Mouse (Mus musculus): ENCODE results near the gene Anapc1. TPM values are rescaled to one million over a fixed set of nuclear protein-coding genes. Genes with fewer than 3 reads are reported as not detected.

Anapc1 gene
- total RNA-seq, 1 experiment = 93.3 TPM

DNA sequence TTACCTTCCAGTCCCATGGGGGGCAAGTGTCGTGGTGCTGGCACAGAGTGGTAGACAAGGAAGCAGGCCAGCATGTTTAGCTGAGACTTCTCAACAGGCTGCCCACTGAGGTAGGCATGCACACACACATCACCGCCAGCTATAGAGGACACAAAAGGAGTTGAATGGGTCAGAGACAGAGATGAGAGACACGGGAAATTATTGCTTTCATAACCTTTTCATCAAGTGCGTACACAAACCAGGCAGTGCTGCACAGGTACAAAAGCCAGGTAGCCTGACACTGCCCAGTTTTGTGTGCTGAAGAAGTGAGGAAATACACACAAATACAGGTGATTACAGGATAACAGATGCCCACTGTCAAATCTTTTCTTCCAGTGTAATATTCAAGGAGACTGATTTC lies 71.8 kb downstream of the Anapc1 start:
- H3K36me3 ChIP-seq (ENCODE audit: control insufficient read depth, insufficient read depth, low read length, poor library complexity, severe bottlenecking) = peaks cover 37% of the 10 kb centered on the region
- no peak for TF ChIP-seq ZNF384 (IDR thresholded peaks at IDR 0.05; ENCODE audit: low read depth, low read length)
- TF ChIP-seq MAFK (IDR thresholded peaks at IDR 0.05; ENCODE audit: insufficient read depth, low read depth, low read length) = no peak
- TF ChIP-seq CHD2 (IDR thresholded peaks at IDR 0.05; ENCODE audit: low read depth, low read length) = no peak
- TF ChIP-seq ZC3H11A (IDR thresholded peaks at IDR 0.05; ENCODE audit: borderline replicate concordance, low read depth, low read length) = no peak
- TF ChIP-seq HCFC1 (IDR thresholded peaks at IDR 0.05; ENCODE audit: borderline replicate concordance, insufficient read depth, low read length) = no peak
- in situ Hi-C loops (cut with MboI; ENCODE audit: low sequenced_read_pairs in 2 of 2, unreplicated experiment in 2 of 2) = no loop called here

DNA sequence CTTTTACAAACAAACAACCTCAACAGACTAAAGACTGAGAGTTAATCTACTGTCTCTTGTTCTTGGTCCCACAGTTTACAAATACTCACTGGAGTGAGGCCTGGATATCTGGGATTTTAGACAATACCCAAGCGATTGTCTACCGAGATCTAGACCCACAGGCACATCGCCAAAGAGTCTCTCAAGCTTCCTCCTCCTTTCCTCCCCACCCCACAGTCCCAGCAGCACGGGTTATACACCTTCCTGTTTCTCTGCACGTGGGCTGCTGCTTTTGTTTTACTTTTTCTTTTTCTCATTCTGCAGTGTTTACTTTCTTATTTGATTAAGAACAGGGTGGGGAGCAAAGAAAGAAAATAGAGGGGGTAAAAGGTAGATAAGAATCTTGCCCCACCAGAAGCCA lies 73.8 kb downstream of the Anapc1 start:
- Histone ChIP-seq H3K4me3 (ENCODE audit: insufficient read depth in 1 of 2, low read depth in 1 of 2, low read length in 2 of 2, poor library complexity in 1 of 2, severe bottlenecking in 1 of 2) (no peak overlapping the region), H3K36me3 (ENCODE audit: control insufficient read depth, insufficient read depth, low read length, poor library complexity, severe bottlenecking) (peaks cover 28% of the 10 kb centered on the region), H3K9me3 (ENCODE audit: control insufficient read depth, insufficient read depth, low read depth, low read length) (no peaks in the 10 kb centered on the region), H3K27ac (ENCODE audit: insufficient read depth, low read depth, low read length, poor library complexity, severe bottlenecking) (no peak overlapping the region; the same call in 1 of the 2 replicates), H3K4me1 (ENCODE audit: control insufficient read depth in 2 of 2, insufficient read depth in 2 of 2, low read length in 2 of 2, poor library complexity in 1 of 2) (no peaks in the 10 kb centered on the region), H3K9ac (ENCODE audit: insufficient read depth, low read depth, low read length, poor library complexity, severe bottlenecking) (no peak overlapping the region)
- in situ Hi-C loops (cut with MboI; ENCODE audit: low sequenced_read_pairs in 2 of 2, unreplicated experiment in 2 of 2) = no loop called here
- TF ChIP-seq CHD2 (IDR thresholded peaks at IDR 0.05; ENCODE audit: low read depth, low read length) (no peak), MAFK (IDR thresholded peaks at IDR 0.05; ENCODE audit: insufficient read depth, low read depth, low read length) (no peak), ZC3H11A (IDR thresholded peaks at IDR 0.05; ENCODE audit: borderline replicate concordance, low read depth, low read length) (no peak), ZNF384 (IDR thresholded peaks at IDR 0.05; ENCODE audit: low read depth, low read length) (no peak), HCFC1 (IDR thresholded peaks at IDR 0.05; ENCODE audit: borderline replicate concordance, insufficient read depth, low read length) (no peak)
- DNase-seq (ENCODE audit: low read depth, low spot score) = no peak

More for the DNA sequence above, 71.8 kb downstream of the Anapc1 start:
- Histone ChIP-seq H3K4me1 (ENCODE audit: control insufficient read depth in 2 of 2, insufficient read depth in 2 of 2, low read length in 2 of 2, poor library complexity in 1 of 2) (no peaks in the 10 kb centered on the region), H3K9me3 (ENCODE audit: control insufficient read depth, insufficient read depth, low read depth, low read length) (no peaks in the 10 kb centered on the region), H3K4me3 (ENCODE audit: insufficient read depth in 1 of 2, low read depth in 1 of 2, low read length in 2 of 2, poor library complexity in 1 of 2, severe bottlenecking in 1 of 2) (no peak overlapping the region), H3K9ac (ENCODE audit: insufficient read depth, low read depth, low read length, poor library complexity, severe bottlenecking) (no peak overlapping the region), H3K27ac (ENCODE audit: insufficient read depth, low read depth, low read length, poor library complexity, severe bottlenecking) (no peak overlapping the region)
- no peak for DNase-seq (ENCODE audit: low read depth, low spot score)

DNA sequence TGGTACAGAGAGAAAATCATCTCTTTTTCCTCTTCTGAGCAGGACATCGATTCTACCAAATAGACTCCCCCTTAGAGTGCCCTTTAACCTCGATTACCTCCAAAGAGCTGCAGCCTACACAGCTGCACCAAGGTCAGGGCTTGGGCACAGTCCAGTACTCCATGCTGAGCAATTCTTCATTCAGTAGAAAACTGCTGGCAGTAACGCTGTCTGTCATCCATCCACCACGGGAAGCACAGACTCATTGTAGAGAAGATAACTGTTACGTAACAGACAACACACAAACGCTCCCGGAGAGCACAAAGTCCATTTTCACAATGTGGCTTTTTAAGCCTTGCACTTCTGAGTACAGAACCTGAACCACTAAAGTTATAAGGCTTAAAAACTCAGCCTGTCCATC lies 74.9 kb downstream of the Anapc1 start:
- TF ChIP-seq CHD2 (IDR thresholded peaks at IDR 0.05; ENCODE audit: low read depth, low read length) (no peak), ZNF384 (IDR thresholded peaks at IDR 0.05; ENCODE audit: low read depth, low read length) (no peak), HCFC1 (IDR thresholded peaks at IDR 0.05; ENCODE audit: borderline replicate concordance, insufficient read depth, low read length) (no peak), ZC3H11A (IDR thresholded peaks at IDR 0.05; ENCODE audit: borderline replicate concordance, low read depth, low read length) (no peak), MAFK (IDR thresholded peaks at IDR 0.05; ENCODE audit: insufficient read depth, low read depth, low read length) (no peak)
- Histone ChIP-seq H3K27ac (ENCODE audit: insufficient read depth, low read depth, low read length, poor library complexity, severe bottlenecking) (no peak overlapping the region), H3K9ac (ENCODE audit: insufficient read depth, low read depth, low read length, poor library complexity, severe bottlenecking) (no peak overlapping the region), H3K9me3 (ENCODE audit: control insufficient read depth, insufficient read depth, low read depth, low read length) (no peaks in the 10 kb centered on the region), H3K4me1 (ENCODE audit: control insufficient read depth in 2 of 2, insufficient read depth in 2 of 2, low read length in 2 of 2, poor library complexity in 1 of 2) (no peaks in the 10 kb centered on the region), H3K4me3 (ENCODE audit: insufficient read depth in 1 of 2, low read depth in 1 of 2, low read length in 2 of 2, poor library complexity in 1 of 2, severe bottlenecking in 1 of 2) (no peak overlapping the region), H3K36me3 (ENCODE audit: control insufficient read depth, insufficient read depth, low read length, poor library complexity, severe bottlenecking) (peaks cover 20% of the 10 kb centered on the region)
- no peak for DNase-seq (ENCODE audit: low read depth, low spot score)
- in situ Hi-C loops (cut with MboI; ENCODE audit: low sequenced_read_pairs in 2 of 2, unreplicated experiment in 2 of 2) = no loop called here

GRCm38 (mm10) chr2:128611178-128611577 lies 76.0 kb downstream of the Anapc1 start:
- TF ChIP-seq MAFK (IDR thresholded peaks at IDR 0.05; ENCODE audit: insufficient read depth, low read depth, low read length) (no peak), CHD2 (IDR thresholded peaks at IDR 0.05; ENCODE audit: low read depth, low read length) (no peak), ZNF384 (IDR thresholded peaks at IDR 0.05; ENCODE audit: low read depth, low read length) (no peak), HCFC1 (IDR thresholded peaks at IDR 0.05; ENCODE audit: borderline replicate concordance, insufficient read depth, low read length) (no peak), ZC3H11A (IDR thresholded peaks at IDR 0.05; ENCODE audit: borderline replicate concordance, low read depth, low read length) (no peak)
- Histone ChIP-seq H3K27ac (ENCODE audit: insufficient read depth, low read depth, low read length, poor library complexity, severe bottlenecking) (no peak overlapping the region), H3K4me1 (ENCODE audit: control insufficient read depth in 2 of 2, insufficient read depth in 2 of 2, low read length in 2 of 2, poor library complexity in 1 of 2) (no peaks in the 10 kb centered on the region), H3K36me3 (ENCODE audit: control insufficient read depth, insufficient read depth, low read length, poor library complexity, severe bottlenecking) (peaks cover 20% of the 10 kb centered on the region), H3K9ac (ENCODE audit: insufficient read depth, low read depth, low read length, poor library complexity, severe bottlenecking) (no peak overlapping the region), H3K9me3 (ENCODE audit: control insufficient read depth, insufficient read depth, low read depth, low read length) (no peaks in the 10 kb centered on the region), H3K4me3 (ENCODE audit: insufficient read depth in 1 of 2, low read depth in 1 of 2, low read length in 2 of 2, poor library complexity in 1 of 2, severe bottlenecking in 1 of 2) (no peak overlapping the region)
- DNase-seq (ENCODE audit: low read depth, low spot score) = no peak
- in situ Hi-C loops (cut with MboI; ENCODE audit: low sequenced_read_pairs in 2 of 2, unreplicated experiment in 2 of 2) = no loop called here

DNA sequence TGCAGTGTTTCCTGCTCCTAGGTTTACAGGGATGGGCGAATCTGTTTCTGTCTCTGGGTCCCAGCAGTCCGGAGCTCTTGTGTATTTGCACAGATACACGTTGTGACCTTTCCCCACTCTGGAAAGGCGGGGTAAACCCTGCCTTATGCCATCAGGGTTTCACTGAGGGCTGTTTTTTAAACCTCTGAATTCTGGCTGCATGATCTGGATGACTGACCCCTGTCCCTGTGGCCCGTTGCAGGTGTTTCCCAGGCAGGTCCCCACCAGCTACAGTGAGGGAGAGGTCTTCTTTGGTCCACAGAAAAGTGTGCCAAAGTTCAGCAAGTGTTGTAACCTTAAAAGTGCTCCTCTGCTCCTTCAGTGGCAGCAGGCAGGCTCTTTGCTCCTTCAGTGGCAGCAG lies 77.9 kb downstream of the Anapc1 start:
- Histone ChIP-seq H3K27ac (ENCODE audit: insufficient read depth, low read depth, low read length, poor library complexity, severe bottlenecking) (no peak overlapping the region), H3K9me3 (ENCODE audit: control insufficient read depth, insufficient read depth, low read depth, low read length) (no peaks in the 10 kb centered on the region), H3K9ac (ENCODE audit: insufficient read depth, low read depth, low read length, poor library complexity, severe bottlenecking) (no peak overlapping the region), H3K4me1 (ENCODE audit: control insufficient read depth in 2 of 2, insufficient read depth in 2 of 2, low read length in 2 of 2, poor library complexity in 1 of 2) (no peaks in the 10 kb centered on the region), H3K36me3 (ENCODE audit: control insufficient read depth, insufficient read depth, low read length, poor library complexity, severe bottlenecking) (peaks cover 18% of the 10 kb centered on the region), H3K4me3 (ENCODE audit: insufficient read depth in 1 of 2, low read depth in 1 of 2, low read length in 2 of 2, poor library complexity in 1 of 2, severe bottlenecking in 1 of 2) (no peak overlapping the region)
- no peak for TF ChIP-seq HCFC1 (IDR thresholded peaks at IDR 0.05; ENCODE audit: borderline replicate concordance, insufficient read depth, low read length)
- no peak for TF ChIP-seq CHD2 (IDR thresholded peaks at IDR 0.05; ENCODE audit: low read depth, low read length)
- TF ChIP-seq MAFK (IDR thresholded peaks at IDR 0.05; ENCODE audit: insufficient read depth, low read depth, low read length) = no peak
- no peak for TF ChIP-seq ZC3H11A (IDR thresholded peaks at IDR 0.05; ENCODE audit: borderline replicate concordance, low read depth, low read length)
- no peak for TF ChIP-seq ZNF384 (IDR thresholded peaks at IDR 0.05; ENCODE audit: low read depth, low read length)
- in situ Hi-C loops (cut with MboI; ENCODE audit: low sequenced_read_pairs in 2 of 2, unreplicated experiment in 2 of 2) = no loop called here
- DNase-seq (ENCODE audit: low read depth, low spot score) = no peak
